Comparison of ENCODE assay signal across 13 mouse cellular contexts in the genomic region with DNA sequence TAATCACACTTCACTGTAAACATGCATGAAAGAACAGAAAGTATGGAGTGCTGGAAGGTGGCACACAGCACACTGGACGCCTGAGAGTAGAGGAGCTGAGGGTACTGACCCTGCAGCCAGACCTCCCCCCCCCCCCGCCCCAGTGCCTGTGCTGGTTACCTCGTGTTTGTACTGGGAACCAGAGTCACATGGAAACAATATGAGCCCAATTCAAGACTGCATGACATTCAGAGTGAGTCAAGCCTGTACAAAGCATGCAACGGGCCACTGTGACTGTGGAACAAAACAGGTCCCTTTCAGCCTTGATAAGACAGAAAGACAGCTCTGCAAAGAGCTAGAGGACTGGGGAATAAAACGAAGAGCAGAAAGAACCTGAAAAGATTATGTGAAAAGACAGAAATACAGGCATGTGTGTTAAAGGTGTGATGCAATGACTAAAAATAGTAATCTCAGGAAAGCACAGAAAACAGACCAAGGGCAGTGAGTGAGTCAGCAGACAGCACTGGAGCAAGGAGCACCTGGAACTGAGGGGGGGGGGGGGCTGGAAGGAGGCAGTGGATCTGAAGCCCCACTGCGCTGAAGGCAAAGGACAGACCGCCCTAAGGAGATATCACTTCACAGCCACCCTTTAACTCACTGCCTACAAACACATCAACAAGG.
DNase-seq lines count a peak whose midpoint lies in the region; ATAC-seq and TF ChIP-seq lines count a peak whose summit lies in the region.
"Had no signal": no experiment of that assay in that cellular context is flagged by ENCODE, and none has a peak within 500 bp of the region (broad histone marks: within the 10 kb centered on the region; RNA-seq: fewer than 3 reads in every experiment).

No protein-coding gene starts in this region.

- no peak overlapping the region for H3K4me3 ChIP-seq in liver, embryonic 11.5 days (ENCODE audit: low read depth, low read length)
- no peak overlapping the region for H3K4me3 ChIP-seq in liver, embryonic 12.5 days
- H3K4me3 ChIP-seq in embryonic fibroblast, embryonic 13.5 days (ENCODE audit: insufficient read depth, low read length), result no peak overlapping the region
- no peak overlapping the region for H3K4me3 ChIP-seq in midbrain, postnatal 0 days (ENCODE audit: low read depth, low read length)

- no peaks in the 10 kb centered on the region for H3K36me3 ChIP-seq in liver, embryonic 11.5 days (ENCODE audit: control insufficient read depth, insufficient read depth, low read length)
- H3K36me3 ChIP-seq in liver, embryonic 12.5 days, result peaks cover 17% of the 10 kb centered on the region
- no peaks in the 10 kb centered on the region for H3K36me3 ChIP-seq in midbrain, postnatal 0 days (ENCODE audit: insufficient read depth, low read length)

- peak; percentile 33; the same call in 1 of the 2 replicates for ATAC-seq in frontal cortex, adult (ENCODE audit: low TSS enrichment)
- ATAC-seq in liver, embryonic 11.5 days (replicated peaks; ENCODE audit: low FRiP score), result no peak
- ATAC-seq in liver, embryonic 12.5 days, result no peak
- no peak for ATAC-seq in midbrain, postnatal 0 days (ENCODE audit: low FRiP score)
- ATAC-seq: forebrain, embryonic 14.5 days; hindbrain, embryonic 16.5 days had no signal

- H3K9ac ChIP-seq in liver, embryonic 11.5 days (ENCODE audit: low read depth, low read length), result no peak overlapping the region
- no peak overlapping the region for H3K9ac ChIP-seq in liver, embryonic 12.5 days
- 0 out of 2 replicates have a peak overlapping the region, but pooled peaks have one; percentile 19 for H3K9ac ChIP-seq in midbrain, postnatal 0 days (replicated peaks; ENCODE audit: low read length, poor library complexity, severe bottlenecking)

- no peaks in the 10 kb centered on the region for H3K27me3 ChIP-seq in liver, embryonic 11.5 days (replicated peaks; ENCODE audit: control insufficient read depth, insufficient read depth, low read length)
- no peaks in the 10 kb centered on the region for H3K27me3 ChIP-seq in liver, embryonic 12.5 days (replicated peaks)
- H3K27me3 ChIP-seq in midbrain, postnatal 0 days (ENCODE audit: insufficient read depth, low read length), result no peaks in the 10 kb centered on the region

- DNase-seq in frontal cortex, adult 2 months (ENCODE audit: extremely low spot score in 1 of 2, low spot score in 1 of 2), result no peak
- DNase-seq in liver, embryonic 11.5 days (ENCODE audit: low spot score), result no peak
- no peak for DNase-seq in midbrain, postnatal 0 days (ENCODE audit: low spot score)
- no peak for DNase-seq in layer of hippocampus, adult 11-12 months (ENCODE audit: low spot score)
- DNase-seq in T-cell, adult 2 months (ENCODE audit: low spot score), result no peak
- DNase-seq: adrenal gland, postnatal 10 days; cerebellum, adult 9-11 months; lung, postnatal 36 days had no signal

- no peak for TF ChIP-seq POLR2A in embryonic fibroblast, embryonic 13.5 days (IDR thresholded peaks at IDR 0.05; ENCODE audit: low read depth, low read length)

- peaks cover 44% of the 10 kb centered on the region for H3K4me1 ChIP-seq in liver, embryonic 11.5 days (replicated peaks; ENCODE audit: control insufficient read depth, insufficient read depth, low read length)
- H3K4me1 ChIP-seq in liver, embryonic 12.5 days, result peaks cover 90% of the 10 kb centered on the region
- H3K4me1 ChIP-seq in embryonic fibroblast, embryonic 13.5 days (ENCODE audit: control insufficient read depth, insufficient read depth, low read length), result peaks cover 19% of the 10 kb centered on the region
- peaks cover 12% of the 10 kb centered on the region for H3K4me1 ChIP-seq in midbrain, postnatal 0 days (ENCODE audit: insufficient read depth, low read length)

- no peak for TF ChIP-seq CTCF in embryonic fibroblast, embryonic 13.5 days (IDR thresholded peaks at IDR 0.05; ENCODE audit: borderline replicate concordance, insufficient read depth, low read length)
- no peak for TF ChIP-seq CTCF in midbrain, postnatal 0 days (IDR thresholded peaks at IDR 0.05)

- no peak overlapping the region for H3K27ac ChIP-seq in liver, embryonic 11.5 days (ENCODE audit: low read depth, low read length)
- H3K27ac ChIP-seq in liver, embryonic 12.5 days, result no peak overlapping the region
- H3K27ac ChIP-seq in embryonic fibroblast, embryonic 13.5 days (ENCODE audit: insufficient read depth, low read length), result peak overlapping the region; percentile 41; the same call in 1 of the 2 replicates
- H3K27ac ChIP-seq in midbrain, postnatal 0 days (ENCODE audit: low read depth, low read length), result 0 out of 2 replicates have a peak overlapping the region, but pooled peaks have one; percentile 18

- H3K9me3 ChIP-seq in liver, embryonic 11.5 days (ENCODE audit: control insufficient read depth, low read length), result no peaks in the 10 kb centered on the region
- H3K9me3 ChIP-seq in liver, embryonic 12.5 days (replicated peaks), result no peaks in the 10 kb centered on the region
- no peaks in the 10 kb centered on the region for H3K9me3 ChIP-seq in midbrain, postnatal 0 days (ENCODE audit: low read length)

- WGBS in liver, embryonic 11.5 days, result 51% methylated on average over 7 of the region's 7 CpGs
- WGBS in liver, embryonic 12.5 days (ENCODE audit: insufficient replicate concordance), result 49% methylated on average over 7 of the region's 7 CpGs
- 55% methylated on average over 7 of the region's 7 CpGs for WGBS in midbrain, postnatal 0 days

- 0 out of 2 replicates have a peak overlapping the region, but pooled peaks have one; percentile 4 for H3K4me2 ChIP-seq in liver, embryonic 11.5 days
- no peak overlapping the region for H3K4me2 ChIP-seq in liver, embryonic 12.5 days
- no peak overlapping the region for H3K4me2 ChIP-seq in midbrain, postnatal 0 days (ENCODE audit: low read depth, low read length, poor library complexity, severe bottlenecking)

Comparison
In these comparisons a context has a peak if more than half of its experiments do, and no peak if none do; other contexts are left out.
1. H3K27ac ChIP-seq: peak in embryonic fibroblast, embryonic 13.5 days (single experiment) and midbrain, postnatal 0 days (single experiment); none in liver, embryonic 11.5 days (single experiment) and liver, embryonic 12.5 days (single experiment).